Mouse (Mus musculus): ENCODE results near the gene Lgmn. TPM values are rescaled to one million over a fixed set of nuclear protein-coding genes. Genes with fewer than 3 reads are reported as not detected.

Gene Lgmn
- polyA plus RNA-seq, 1 experiment, result 132 TPM

GRCm38 (mm10) chr12:102387219-102387917 is 52.2 kb downstream of the Lgmn start:
- TF ChIP-seq CTCF (IDR thresholded peaks at IDR 0.05; ENCODE audit: extremely low read depth, insufficient read depth, low read length) (peak; percentile 97), POLR2A (IDR thresholded peaks at IDR 0.05; ENCODE audit: extremely low read depth, insufficient read depth, low read length) (no peak)
- H3K27ac ChIP-seq (ENCODE audit: insufficient read depth, low read length), result no peak overlapping the region
- H3K4me1 ChIP-seq (ENCODE audit: control insufficient read depth, insufficient read depth, low read length), result no peaks in the 10 kb centered on the region
- H3K4me3 ChIP-seq (ENCODE audit: insufficient read depth, low read length), result no peak overlapping the region

GRCm38 (mm10) chr12:102384819-102385218 is 54.8 kb downstream of the Lgmn start:
- Histone ChIP-seq H3K27ac (ENCODE audit: insufficient read depth, low read length) (no peak overlapping the region), H3K4me3 (ENCODE audit: insufficient read depth, low read length) (no peak overlapping the region)

GRCm38 (mm10) chr12:102383288-102383687 is 56.3 kb downstream of the Lgmn start:
- no peak for TF ChIP-seq POLR2A (IDR thresholded peaks at IDR 0.05; ENCODE audit: extremely low read depth, insufficient read depth, low read length)
- no peak for TF ChIP-seq CTCF (IDR thresholded peaks at IDR 0.05; ENCODE audit: extremely low read depth, insufficient read depth, low read length)
- Histone ChIP-seq H3K27ac (ENCODE audit: insufficient read depth, low read length) (no peak overlapping the region), H3K4me3 (ENCODE audit: insufficient read depth, low read length) (no peak overlapping the region), H3K4me1 (ENCODE audit: control insufficient read depth, insufficient read depth, low read length) (no peaks in the 10 kb centered on the region)

More at GRCm38 (mm10) chr12:102384819-102385218, 54.8 kb downstream of the Lgmn start:
- TF ChIP-seq POLR2A (IDR thresholded peaks at IDR 0.05; ENCODE audit: extremely low read depth, insufficient read depth, low read length) (no peak), CTCF (IDR thresholded peaks at IDR 0.05; ENCODE audit: extremely low read depth, insufficient read depth, low read length) (peak; percentile 89)
- no peaks in the 10 kb centered on the region for H3K4me1 ChIP-seq (ENCODE audit: control insufficient read depth, insufficient read depth, low read length)

- no peak overlapping the region for H3K27ac ChIP-seq (ENCODE audit: insufficient read depth, low read length)
- no peak overlapping the region for H3K4me3 ChIP-seq (ENCODE audit: insufficient read depth, low read length)
- no peaks in the 10 kb centered on the region for H3K4me1 ChIP-seq (ENCODE audit: control insufficient read depth, insufficient read depth, low read length)
- TF ChIP-seq CTCF (IDR thresholded peaks at IDR 0.05; ENCODE audit: extremely low read depth, insufficient read depth, low read length), result no peak
- no peak for TF ChIP-seq POLR2A (IDR thresholded peaks at IDR 0.05; ENCODE audit: extremely low read depth, insufficient read depth, low read length)
These were observed 57.4 kb downstream of the Lgmn start for GRCm38 (mm10) chr12:102382180-102382579.

- H3K27ac ChIP-seq (ENCODE audit: insufficient read depth, low read length), result no peak overlapping the region
- H3K4me1 ChIP-seq (ENCODE audit: control insufficient read depth, insufficient read depth, low read length), result no peaks in the 10 kb centered on the region
- TF ChIP-seq POLR2A (IDR thresholded peaks at IDR 0.05; ENCODE audit: extremely low read depth, insufficient read depth, low read length), result no peak
- no peak for TF ChIP-seq CTCF (IDR thresholded peaks at IDR 0.05; ENCODE audit: extremely low read depth, insufficient read depth, low read length)
- no peak overlapping the region for H3K4me3 ChIP-seq (ENCODE audit: insufficient read depth, low read length)
These were observed 67.3 kb downstream of the Lgmn start for GRCm38 (mm10) chr12:102372322-102372721.

- Histone ChIP-seq H3K4me1 (ENCODE audit: control insufficient read depth, insufficient read depth, low read length) (no peaks in the 10 kb centered on the region), H3K4me3 (ENCODE audit: insufficient read depth, low read length) (no peak overlapping the region)
- TF ChIP-seq CTCF (IDR thresholded peaks at IDR 0.05; ENCODE audit: extremely low read depth, insufficient read depth, low read length) (no peak), POLR2A (IDR thresholded peaks at IDR 0.05; ENCODE audit: extremely low read depth, insufficient read depth, low read length) (no peak)
These were observed 68.6 kb downstream of the Lgmn start for GRCm38 (mm10) chr12:102370931-102371500.

GRCm38 (mm10) chr12:102369488-102370235 is 70.0 kb downstream of the Lgmn start:
- Histone ChIP-seq H3K4me3 (ENCODE audit: insufficient read depth, low read length) (no peak overlapping the region), H3K27ac (ENCODE audit: insufficient read depth, low read length) (no peak overlapping the region), H3K4me1 (ENCODE audit: control insufficient read depth, insufficient read depth, low read length) (no peaks in the 10 kb centered on the region)
- TF ChIP-seq CTCF (IDR thresholded peaks at IDR 0.05; ENCODE audit: extremely low read depth, insufficient read depth, low read length), result no peak

More at GRCm38 (mm10) chr12:102370931-102371500, 68.6 kb downstream of the Lgmn start:
- no peak overlapping the region for H3K27ac ChIP-seq (ENCODE audit: insufficient read depth, low read length)

- H3K4me1 ChIP-seq (ENCODE audit: control insufficient read depth, insufficient read depth, low read length), result no peaks in the 10 kb centered on the region
- TF ChIP-seq CTCF (IDR thresholded peaks at IDR 0.05; ENCODE audit: extremely low read depth, insufficient read depth, low read length) (no peak), POLR2A (IDR thresholded peaks at IDR 0.05; ENCODE audit: extremely low read depth, insufficient read depth, low read length) (no peak)
- no peak overlapping the region for H3K27ac ChIP-seq (ENCODE audit: insufficient read depth, low read length)
- H3K4me3 ChIP-seq (ENCODE audit: insufficient read depth, low read length), result no peak overlapping the region
These were observed 71.1 kb downstream of the Lgmn start for GRCm38 (mm10) chr12:102368556-102368955.

GRCm38 (mm10) chr12:102368066-102368465 is 71.5 kb downstream of the Lgmn start:
- no peak for TF ChIP-seq CTCF (IDR thresholded peaks at IDR 0.05; ENCODE audit: extremely low read depth, insufficient read depth, low read length)
- no peak for TF ChIP-seq POLR2A (IDR thresholded peaks at IDR 0.05; ENCODE audit: extremely low read depth, insufficient read depth, low read length)
- H3K4me3 ChIP-seq (ENCODE audit: insufficient read depth, low read length), result no peak overlapping the region
- H3K27ac ChIP-seq (ENCODE audit: insufficient read depth, low read length), result no peak overlapping the region
- no peaks in the 10 kb centered on the region for H3K4me1 ChIP-seq (ENCODE audit: control insufficient read depth, insufficient read depth, low read length)

All from cortical plate, adult 2 months (tissue).